Mouse (Mus musculus): ENCODE measurements around the gene Mfn2. TPM values are rescaled to one million over a fixed set of nuclear protein-coding genes. Genes with fewer than 3 reads are reported as not detected.

Mfn2 gene
- polyA plus RNA-seq, 1 experiment from 2014 or later: 27.1 TPM

DNA sequence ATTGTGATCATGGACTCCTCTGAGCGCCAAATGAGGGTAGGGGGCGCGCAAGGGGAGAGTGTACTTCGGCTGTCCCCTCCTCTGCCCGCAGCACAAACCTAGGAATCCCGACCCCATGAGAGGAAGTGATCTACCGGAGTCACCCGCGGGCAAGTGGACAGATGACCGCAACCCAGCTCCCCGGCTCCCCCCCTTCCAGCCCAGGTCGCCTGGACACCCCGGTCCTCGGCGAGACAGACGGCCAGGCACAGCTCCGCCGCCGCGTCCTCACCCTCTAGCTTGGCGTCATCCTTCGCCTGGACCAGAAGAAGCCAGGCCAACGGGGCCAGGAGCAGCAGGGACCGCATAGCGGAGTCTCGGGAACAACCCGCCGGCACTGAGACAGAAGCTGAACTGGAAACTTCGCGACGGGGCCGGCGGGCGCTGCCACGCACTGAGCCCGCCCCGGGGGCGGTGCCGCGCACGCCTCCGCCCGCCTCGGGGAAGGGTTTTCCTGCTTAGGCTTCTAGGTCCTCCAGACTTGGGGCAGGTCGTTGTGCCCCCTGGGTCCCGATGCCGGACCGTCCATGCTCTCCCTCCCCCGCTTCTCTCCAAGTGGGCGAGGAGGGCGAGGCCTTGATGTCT lies 31.9 kb upstream of the Mfn2 start, which contains the start of gene Plod1:
Plod1 (minus strand) TSS at position 437 of the 624 bp plus-strand sequence.
- H3K36me3 ChIP-seq: peaks cover 2% of the 10 kb centered on the region; the same call in 1 of the 2 replicates
- H3K4me2 ChIP-seq: peak within 1 kb of the TSS; percentile 93
- WGBS (ENCODE audit: insufficient replicate concordance): under 1% methylated on average over 51 of the region's 51 CpGs
- ATAC-seq: peak; percentile 59
- 0 out of 2 replicates have a peak, but pooled peaks cover 5% of the 10 kb centered on the region for H3K27me3 ChIP-seq (replicated peaks)
- H3K4me1 ChIP-seq: peaks cover 54% of the 10 kb centered on the region
- peak within 1 kb of the TSS; percentile 46; the same call in 1 of the 2 replicates for H3K27ac ChIP-seq
- H3K4me3 ChIP-seq: peak within 1 kb of the TSS; percentile 69
- H3K9me3 ChIP-seq (replicated peaks): no peaks in the 10 kb centered on the region
- peak within 1 kb of the TSS; percentile 79 for H3K9ac ChIP-seq

DNA sequence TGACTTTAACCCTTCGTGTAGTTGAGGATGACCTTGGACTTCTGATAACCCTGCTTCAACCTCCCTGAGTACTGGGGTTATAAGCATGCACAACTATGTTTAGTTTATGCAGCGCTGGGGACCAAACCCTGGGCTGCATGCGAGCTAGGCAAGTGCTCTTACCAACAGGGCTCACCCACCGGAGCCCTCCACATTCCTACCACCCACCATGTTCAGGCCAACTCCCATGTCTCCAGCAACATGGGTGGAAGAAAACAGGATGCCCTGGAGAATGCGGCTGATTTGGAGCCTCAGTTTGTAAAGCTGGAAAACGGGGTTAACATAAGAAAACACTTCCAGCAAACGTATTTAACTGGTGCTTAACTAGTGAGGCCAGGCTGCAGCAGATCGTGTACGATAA lies 31.4 kb upstream of the Mfn2 start:
- peak overlapping the region; percentile 69 for H3K4me3 ChIP-seq
- no peak overlapping the region for H3K27ac ChIP-seq
- peaks cover 7% of the 10 kb centered on the region; the same call in 1 of the 2 replicates for H3K36me3 ChIP-seq
- 12% methylated on average over 9 of the region's 9 CpGs for WGBS (ENCODE audit: insufficient replicate concordance)
- H3K27me3 ChIP-seq (replicated peaks): 0 out of 2 replicates have a peak, but pooled peaks cover 5% of the 10 kb centered on the region
- peaks cover 52% of the 10 kb centered on the region for H3K4me1 ChIP-seq
- ATAC-seq: no peak
- peak overlapping the region; percentile 79 for H3K9ac ChIP-seq
- H3K9me3 ChIP-seq (replicated peaks): no peaks in the 10 kb centered on the region
- peak overlapping the region; percentile 93 for H3K4me2 ChIP-seq

DNA sequence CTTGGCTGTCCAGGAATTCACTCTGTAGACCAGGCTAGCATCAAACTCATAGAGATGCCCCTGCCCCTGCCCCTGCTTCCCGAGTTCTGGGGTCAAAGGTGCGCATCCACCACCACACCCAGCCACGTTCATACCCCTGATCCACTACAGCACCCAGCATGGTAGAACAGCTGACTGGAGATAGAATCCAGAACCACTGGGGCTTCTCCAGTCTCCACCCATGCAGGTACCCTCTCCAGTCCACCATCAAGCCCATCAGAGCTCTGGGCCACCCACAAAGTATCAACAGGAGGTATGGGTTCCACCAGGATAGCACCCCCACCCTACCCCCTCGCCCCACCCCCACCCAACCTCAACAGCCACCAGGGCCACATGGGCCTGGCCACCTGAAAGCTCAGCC lies 30.1 kb upstream of the Mfn2 start:
- Histone ChIP-seq H3K4me2 (peak overlapping the region; percentile 20; the same call in 1 of the 2 replicates), H3K27ac (no peak overlapping the region), H3K36me3 (peaks cover 12% of the 10 kb centered on the region; the same call in 1 of the 2 replicates), H3K4me1 (peaks cover 46% of the 10 kb centered on the region), H3K9ac (no peak overlapping the region), H3K27me3 (replicated peaks) (0 out of 2 replicates have a peak, but pooled peaks cover 5% of the 10 kb centered on the region), H3K4me3 (no peak overlapping the region), H3K9me3 (replicated peaks) (no peaks in the 10 kb centered on the region)
- ATAC-seq: no peak
- 68% methylated on average over 4 of the region's 4 CpGs for WGBS (ENCODE audit: insufficient replicate concordance)

DNA sequence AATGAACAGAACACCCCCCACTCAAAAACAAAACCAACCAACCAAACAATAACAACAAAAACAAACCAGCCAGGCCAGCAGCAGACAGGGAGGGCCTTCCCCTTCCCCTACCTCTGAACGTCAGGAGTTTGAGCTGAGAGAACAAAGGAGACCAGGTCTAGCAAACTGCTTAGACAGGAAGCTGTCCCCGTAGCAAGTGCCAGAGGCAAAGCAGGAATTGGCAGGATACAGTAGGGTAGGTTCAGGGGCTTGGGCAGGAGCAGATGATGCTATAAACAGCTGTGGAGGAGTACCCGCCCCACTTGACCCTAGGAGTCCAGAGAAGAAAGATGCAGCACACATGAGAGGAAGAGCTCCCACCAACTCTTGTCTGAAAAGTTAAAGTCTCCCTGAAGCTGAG lies 29.6 kb upstream of the Mfn2 start:
- Histone ChIP-seq H3K4me1 (peaks cover 46% of the 10 kb centered on the region), H3K36me3 (peaks cover 12% of the 10 kb centered on the region; the same call in 1 of the 2 replicates), H3K4me2 (no peak overlapping the region), H3K27me3 (replicated peaks) (0 out of 2 replicates have a peak, but pooled peaks cover 5% of the 10 kb centered on the region), H3K4me3 (no peak overlapping the region), H3K9me3 (replicated peaks) (no peaks in the 10 kb centered on the region), H3K27ac (no peak overlapping the region), H3K9ac (no peak overlapping the region)
- WGBS (ENCODE audit: insufficient replicate concordance): 51% methylated on average over 3 of the region's 3 CpGs
- ATAC-seq: no peak

DNA sequence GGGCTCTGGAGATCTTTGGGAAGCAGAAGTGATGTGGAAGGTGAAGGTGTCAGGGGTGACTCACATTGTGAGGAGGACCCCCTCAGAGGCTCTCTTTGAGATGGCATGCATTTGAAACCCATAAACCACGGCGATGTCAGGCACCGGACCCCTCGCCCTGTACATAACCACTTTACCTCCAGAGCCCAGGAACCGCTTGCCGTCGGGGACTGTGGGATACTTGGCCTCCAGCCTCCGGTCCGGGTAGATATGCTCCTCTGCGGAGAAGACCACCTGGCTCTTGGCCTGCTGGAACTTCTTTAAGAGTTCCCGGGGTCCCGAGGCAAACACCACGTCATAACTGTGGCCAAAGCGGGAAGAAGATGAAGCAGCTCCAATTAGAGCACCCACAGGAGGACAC lies 26.4 kb upstream of the Mfn2 start:
- H3K4me2 ChIP-seq: no peak overlapping the region
- H3K9me3 ChIP-seq (replicated peaks): no peaks in the 10 kb centered on the region
- H3K27ac ChIP-seq: no peak overlapping the region
- no peak overlapping the region for H3K9ac ChIP-seq
- no peaks in the 10 kb centered on the region for H3K27me3 ChIP-seq (replicated peaks)
- H3K4me3 ChIP-seq: no peak overlapping the region
- H3K4me1 ChIP-seq: peaks cover 29% of the 10 kb centered on the region
- H3K36me3 ChIP-seq: peaks cover 12% of the 10 kb centered on the region; the same call in 1 of the 2 replicates
- WGBS (ENCODE audit: insufficient replicate concordance): 87% methylated on average over 14 of the region's 14 CpGs
- no peak for ATAC-seq

DNA sequence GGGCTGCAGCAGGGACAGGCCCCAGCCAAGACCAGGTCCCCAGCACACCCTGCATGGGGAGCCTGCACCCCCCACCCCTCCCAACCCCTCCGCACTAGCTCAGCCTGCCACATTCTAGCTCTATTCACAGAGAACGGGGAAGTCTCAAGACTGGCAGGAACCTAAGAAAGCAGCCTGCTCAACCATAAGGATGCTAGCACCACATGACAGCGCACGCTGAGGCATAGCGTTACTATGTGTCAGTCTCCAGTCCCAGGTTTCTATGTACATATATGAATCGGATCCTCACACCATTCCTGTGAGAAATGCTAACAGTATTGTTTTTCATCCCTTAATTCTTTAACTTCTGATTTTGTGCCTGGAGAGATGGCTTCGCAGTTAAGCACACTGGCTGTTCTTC lies 24.0 kb upstream of the Mfn2 start:
- H3K36me3 ChIP-seq: peaks cover 27% of the 10 kb centered on the region
- peaks cover 10% of the 10 kb centered on the region for H3K4me1 ChIP-seq
- no peaks in the 10 kb centered on the region for H3K9me3 ChIP-seq (replicated peaks)
- H3K27me3 ChIP-seq (replicated peaks): no peaks in the 10 kb centered on the region
- peak overlapping the region; percentile 17; the same call in 1 of the 2 replicates for H3K4me2 ChIP-seq
- no peak for ATAC-seq
- H3K27ac ChIP-seq: no peak overlapping the region
- H3K9ac ChIP-seq: no peak overlapping the region
- no peak overlapping the region for H3K4me3 ChIP-seq
- WGBS (ENCODE audit: insufficient replicate concordance): 69% methylated on average over 7 of the region's 7 CpGs

DNA sequence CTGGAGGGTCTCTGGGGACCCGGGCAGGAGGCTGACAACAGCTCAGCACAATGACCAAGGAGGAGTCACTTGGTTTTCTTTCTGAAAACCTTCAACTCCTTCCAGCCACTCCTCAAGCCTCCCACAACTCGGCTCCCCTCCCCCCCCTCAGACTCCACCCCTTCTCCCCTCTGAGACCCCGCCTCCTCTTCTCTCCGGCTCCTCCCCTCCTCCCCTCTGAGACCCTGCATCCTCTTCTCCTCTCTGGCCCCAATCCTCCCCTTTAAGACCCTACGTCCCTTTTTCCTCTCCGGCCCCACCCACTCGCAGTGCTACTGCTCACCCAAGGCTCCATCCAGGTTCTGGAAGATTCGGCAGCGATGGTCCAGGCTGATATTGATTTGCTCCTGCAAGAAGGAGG lies 23.6 kb upstream of the Mfn2 start:
- Histone ChIP-seq H3K4me2 (peak overlapping the region; percentile 17; the same call in 1 of the 2 replicates), H3K9me3 (replicated peaks) (no peaks in the 10 kb centered on the region), H3K9ac (no peak overlapping the region), H3K4me1 (peaks cover 10% of the 10 kb centered on the region), H3K4me3 (no peak overlapping the region), H3K36me3 (peaks cover 30% of the 10 kb centered on the region), H3K27me3 (replicated peaks) (no peaks in the 10 kb centered on the region), H3K27ac (no peak overlapping the region)
- 12% methylated on average over 9 of the region's 9 CpGs for WGBS (ENCODE audit: insufficient replicate concordance)
- ATAC-seq: no peak

DNA sequence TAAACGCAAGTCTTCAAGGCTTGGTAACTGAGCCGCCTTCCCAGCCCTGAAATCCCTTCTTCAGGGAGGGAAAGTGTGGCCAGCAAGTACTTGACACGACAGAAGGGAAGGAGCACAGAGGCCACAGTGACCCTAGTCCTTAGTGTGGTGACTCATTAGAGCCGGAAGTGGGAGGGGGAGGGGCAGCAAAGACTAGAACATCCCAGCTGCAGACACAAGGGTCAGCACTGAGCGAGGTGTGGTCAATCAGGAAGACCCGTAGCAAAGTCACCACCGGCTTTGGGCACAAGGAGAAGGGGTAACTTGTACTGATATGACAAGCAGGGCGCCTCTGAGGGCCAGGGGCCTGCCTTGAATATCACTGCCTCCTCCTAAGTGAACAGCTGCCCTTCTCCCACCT lies 23.2 kb upstream of the Mfn2 start:
- Histone ChIP-seq H3K27me3 (replicated peaks) (no peaks in the 10 kb centered on the region), H3K9ac (no peak overlapping the region), H3K4me1 (peaks cover 10% of the 10 kb centered on the region), H3K9me3 (replicated peaks) (no peaks in the 10 kb centered on the region), H3K36me3 (peaks cover 30% of the 10 kb centered on the region), H3K4me3 (no peak overlapping the region), H3K27ac (no peak overlapping the region), H3K4me2 (peak overlapping the region; percentile 17; the same call in 1 of the 2 replicates)
- 21% methylated on average over 8 of the region's 8 CpGs for WGBS (ENCODE audit: insufficient replicate concordance)
- ATAC-seq: peak; percentile 48; the same call in 1 of the 2 replicates

DNA sequence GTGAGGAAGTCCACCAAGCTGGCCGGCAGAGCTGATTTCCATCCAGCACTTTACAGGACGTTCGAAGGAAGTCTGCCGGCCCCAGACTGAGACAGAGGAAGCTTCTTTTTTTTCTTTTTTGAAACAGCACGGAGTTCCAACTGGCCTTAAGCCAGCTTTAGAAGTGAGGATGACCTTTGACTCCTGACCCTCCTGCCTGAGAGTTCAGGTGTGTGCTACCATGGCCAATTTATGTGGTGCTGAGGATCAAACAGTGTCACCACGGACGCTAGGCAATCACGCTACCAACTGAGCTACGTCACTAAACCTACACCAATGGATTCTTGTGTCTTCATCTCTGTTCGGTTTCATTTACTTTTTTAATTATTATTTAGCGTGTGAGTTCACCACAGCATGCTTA lies 17.8 kb upstream of the Mfn2 start:
- Histone ChIP-seq H3K27me3 (replicated peaks) (no peaks in the 10 kb centered on the region), H3K27ac (no peak overlapping the region), H3K4me1 (no peaks in the 10 kb centered on the region; the same call in 1 of the 2 replicates), H3K9me3 (replicated peaks) (no peaks in the 10 kb centered on the region), H3K36me3 (peaks cover 28% of the 10 kb centered on the region), H3K9ac (no peak overlapping the region), H3K4me2 (no peak overlapping the region), H3K4me3 (no peak overlapping the region)
- 57% methylated on average over 11 of the region's 11 CpGs for WGBS (ENCODE audit: insufficient replicate concordance)
- no peak for ATAC-seq

DNA sequence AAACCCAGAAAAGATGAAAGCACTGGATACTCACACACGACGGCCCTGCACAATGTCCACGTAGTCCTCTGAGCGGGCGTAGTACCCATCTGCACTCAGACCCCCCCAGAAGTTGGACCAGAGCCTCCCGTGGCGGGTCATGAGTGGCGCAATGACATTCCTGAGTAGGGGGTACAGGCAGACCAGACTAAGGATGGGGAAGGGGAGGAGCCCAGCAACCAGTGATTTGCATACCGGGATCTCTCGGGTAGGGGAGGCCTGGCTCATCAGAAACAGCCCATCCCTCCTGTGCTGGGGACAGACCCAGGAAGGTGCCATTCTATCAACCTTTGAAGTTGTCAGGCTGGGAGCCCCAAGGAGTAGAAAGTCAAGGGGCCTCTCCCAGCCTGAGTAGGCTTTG lies 16.5 kb upstream of the Mfn2 start:
- WGBS (ENCODE audit: insufficient replicate concordance): 56% methylated on average over 10 of the region's 10 CpGs
- Histone ChIP-seq H3K4me1 (no peaks in the 10 kb centered on the region), H3K9me3 (replicated peaks) (no peaks in the 10 kb centered on the region), H3K27ac (no peak overlapping the region), H3K36me3 (peaks cover 38% of the 10 kb centered on the region), H3K4me2 (no peak overlapping the region), H3K4me3 (no peak overlapping the region), H3K9ac (no peak overlapping the region), H3K27me3 (replicated peaks) (no peaks in the 10 kb centered on the region)
- no peak for ATAC-seq

DNA sequence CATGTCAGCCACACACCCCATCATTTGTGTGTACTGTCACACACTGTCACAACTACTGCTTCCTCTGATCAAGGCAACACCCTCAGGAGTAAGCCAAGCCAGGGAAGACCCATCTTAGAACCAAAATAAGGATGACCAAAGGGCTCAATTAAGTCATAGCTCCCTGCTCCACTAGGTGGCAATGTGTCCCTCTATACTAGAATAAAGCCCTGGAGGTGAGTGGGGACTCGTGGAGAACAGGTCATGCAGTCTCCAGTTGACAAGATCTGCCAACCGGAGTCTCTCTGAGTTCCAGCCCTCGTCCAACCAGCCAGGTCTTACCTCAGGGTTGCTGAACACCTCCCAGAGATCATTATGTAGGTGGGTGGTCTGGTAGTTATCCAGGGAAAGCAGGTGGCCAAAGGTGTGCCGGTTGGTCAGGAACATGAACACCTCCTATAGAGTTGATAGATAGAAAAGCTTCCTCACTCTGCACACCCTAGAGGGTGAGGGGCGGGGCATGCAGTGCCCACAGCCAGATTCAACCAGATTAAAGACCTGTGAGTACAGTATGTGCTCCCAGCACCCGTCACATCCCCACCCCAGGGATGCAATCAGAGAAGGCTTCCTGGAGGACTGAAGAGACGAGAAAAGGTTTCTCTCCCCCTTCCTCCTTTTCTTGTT lies 14.1 kb upstream of the Mfn2 start:
- no peaks in the 10 kb centered on the region for H3K27me3 ChIP-seq (replicated peaks)
- H3K27ac ChIP-seq: no peak overlapping the region
- H3K9ac ChIP-seq: no peak overlapping the region
- ATAC-seq: no peak; the same call in 1 of the 2 replicates
- no peaks in the 10 kb centered on the region for H3K4me1 ChIP-seq
- H3K36me3 ChIP-seq: peaks cover 37% of the 10 kb centered on the region
- H3K4me2 ChIP-seq: no peak overlapping the region
- 46% methylated on average over 7 of the region's 7 CpGs for WGBS (ENCODE audit: insufficient replicate concordance)
- no peaks in the 10 kb centered on the region for H3K9me3 ChIP-seq (replicated peaks)
- H3K4me3 ChIP-seq: no peak overlapping the region

DNA sequence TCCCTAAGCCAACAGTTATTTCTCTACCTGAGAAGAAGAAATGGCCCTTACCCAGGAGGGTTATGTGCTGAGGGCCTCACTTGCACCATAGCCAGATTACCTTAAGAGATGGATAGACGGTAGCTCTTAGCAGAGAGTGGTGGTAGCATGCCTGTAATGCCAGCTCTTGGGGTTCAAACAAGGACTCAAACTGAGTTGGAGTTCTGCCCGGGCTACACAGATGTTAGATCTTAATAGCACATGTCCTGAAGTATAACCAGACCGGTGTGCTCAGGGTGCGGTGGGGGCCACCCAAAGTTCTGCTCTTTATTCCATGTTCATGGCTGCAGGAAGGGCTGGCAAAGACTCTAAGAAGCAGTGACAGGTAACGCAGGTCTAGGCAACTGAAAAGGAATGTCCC lies 5.0 kb upstream of the Mfn2 start:
- Histone ChIP-seq H3K4me2 (no peak overlapping the region), H3K9ac (no peak overlapping the region), H3K27ac (no peak overlapping the region), H3K4me1 (peaks cover 9% of the 10 kb centered on the region), H3K9me3 (replicated peaks) (no peaks in the 10 kb centered on the region), H3K27me3 (replicated peaks) (no peaks in the 10 kb centered on the region), H3K36me3 (peaks cover 38% of the 10 kb centered on the region), H3K4me3 (no peak overlapping the region)
- 81% methylated on average over 5 of the region's 5 CpGs for WGBS (ENCODE audit: insufficient replicate concordance)
- ATAC-seq: no peak
